Mouse (Mus musculus) CH12.LX (cell line): Measurements from ENCODE around the gene 8030474K03Rik.

Experiments used
- CTCF ChIP-seq, 2 experiments: IDR thresholded peaks in 1 of 2; conservative IDR thresholded peaks in 1 of 2; 2 replicates each; pipeline ENCODE4 v1.5.1; 2011 to 2012; ENCODE audit warnings: low read depth in 2 of 2, low read length in 2 of 2, improper control_type of control experiment in 1 of 2, inconsistent platforms in 1 of 2, mild to moderate bottlenecking in 1 of 2, moderate library complexity in 1 of 2
- ELF1 ChIP-seq: IDR thresholded peaks from 2 replicates; pipeline ENCODE4 v1.6.1; 2014; ENCODE audit warnings: low read depth, mild to moderate bottlenecking, inconsistent platforms, low read length, improper control_type of control experiment
- EP300 ChIP-seq: IDR thresholded peaks from 2 replicates; pipeline ENCODE4 v1.6.1; 2011; ENCODE audit warnings: low read length, improper control_type of control experiment
- KAT2A ChIP-seq: IDR thresholded peaks from 2 replicates; pipeline ENCODE4 v1.6.1; 2012; ENCODE audit warnings: low read length, improper control_type of control experiment, inconsistent platforms; ENCODE audit not compliant: insufficient replicate concordance
- MAX ChIP-seq: IDR thresholded peaks from 2 replicates; pipeline ENCODE4 v1.6.1; 2011; ENCODE audit warnings: low read length, improper control_type of control experiment
- MXI1 ChIP-seq: IDR thresholded peaks from 2 replicates; pipeline ENCODE4 v1.6.1; 2011; ENCODE audit warnings: mild to moderate bottlenecking, low read depth, low read length, improper control_type of control experiment
- PAX5 ChIP-seq: IDR thresholded peaks from 2 replicates; pipeline ENCODE4 v1.6.1; 2012; ENCODE audit warnings: low read length, inconsistent platforms, mixed read lengths
- POLR2A ChIP-seq: IDR thresholded peaks from 2 replicates; pipeline ENCODE4 v1.6.1; 2011; ENCODE audit warnings: low read depth, mild to moderate bottlenecking, improper control_type of control experiment, low read length
- POLR2AphosphoS2 ChIP-seq: IDR thresholded peaks from 2 replicates; pipeline ENCODE4 v1.6.1; 2011; ENCODE audit warnings: low read depth, low read length, improper control_type of control experiment
- RCOR1 ChIP-seq: conservative IDR thresholded peaks from 2 replicates; pipeline ENCODE4 v1.6.1; 2012; ENCODE audit warnings: low read depth, mild to moderate bottlenecking, inconsistent platforms, low read length, improper control_type of control experiment
- SMC3 ChIP-seq: IDR thresholded peaks from 2 replicates; pipeline ENCODE4 v1.6.1; 2011; ENCODE audit warnings: low read depth, low read length, improper control_type of control experiment
- TBP ChIP-seq: conservative IDR thresholded peaks from 2 replicates; pipeline ENCODE4 v1.6.1; 2011; ENCODE audit warnings: low read depth, low read length, improper control_type of control experiment
- TCF12 ChIP-seq: IDR thresholded peaks from 2 replicates; pipeline ENCODE4 v1.6.1; 2014; ENCODE audit warnings: low read depth, mild to moderate bottlenecking, inconsistent platforms, low read length, improper control_type of control experiment

DNA sequence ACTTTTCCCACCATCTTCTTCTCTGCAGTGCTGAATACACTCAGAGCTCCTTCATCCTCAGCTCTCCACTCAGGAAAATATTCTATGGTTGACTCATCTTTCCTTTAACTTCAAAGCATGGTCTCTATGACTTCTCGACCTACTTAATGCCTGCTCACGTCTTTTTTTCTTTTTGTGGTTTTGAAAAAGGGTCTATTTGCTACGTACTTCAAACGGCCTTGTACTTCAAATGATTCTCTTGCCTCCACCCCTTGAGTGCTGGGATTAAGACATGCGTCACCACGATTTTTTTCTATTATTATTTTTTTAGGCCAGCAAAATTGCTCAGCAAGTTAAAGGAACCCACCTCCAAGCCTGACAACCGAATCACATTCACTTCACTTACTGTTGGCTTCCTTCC, 27.2 kb upstream of the 8030474K03Rik start:
- TF ChIP-seq CTCF (conservative IDR thresholded peaks at IDR 0.05 in 1 of 2, IDR thresholded peaks at IDR 0.05 in 1 of 2; ENCODE audit: low read depth in 2 of 2, low read length in 2 of 2): no peak
- no peak for TF ChIP-seq TBP
- TF ChIP-seq POLR2A: no peak
- no peak for TF ChIP-seq MAX
- TF ChIP-seq POLR2AphosphoS2: no peak
- TF ChIP-seq SMC3: no peak
- no peak for TF ChIP-seq KAT2A
- TF ChIP-seq EP300: no peak
- no peak for TF ChIP-seq MXI1
- TF ChIP-seq TCF12: no peak
- TF ChIP-seq ELF1: no peak
- TF ChIP-seq RCOR1: no peak
- no peak for TF ChIP-seq PAX5
